In genomic region chr3:108744060-108744459, GRCm38 (mm10) we compare ENCODE assay signal across 22 mouse cellular contexts. TPM values are rescaled to one million over a fixed set of nuclear protein-coding genes. Genes with fewer than 3 reads are reported as not detected.
"Had no signal": no experiment of that assay in that cellular context is flagged by ENCODE, and none has a peak within 500 bp of the region (broad histone marks: within the 10 kb centered on the region; RNA-seq: fewer than 3 reads in every experiment).

No protein-coding gene starts in this region.

- H3K9me3 ChIP-seq: midbrain, embryonic 12.5 days; neural tube, embryonic 15.5 days had no signal

- H3K4me2 ChIP-seq: liver, embryonic 11.5 days; lung, embryonic 14.5 days; midbrain, embryonic 12.5 days; neural tube, embryonic 13.5 days; neural tube, embryonic 15.5 days had no signal

- H3K27ac ChIP-seq: liver, embryonic 14.5 days; midbrain, embryonic 12.5 days; neural tube, embryonic 13.5 days; neural tube, embryonic 15.5 days had no signal

- H3K4me3 ChIP-seq: midbrain, embryonic 12.5 days; myocyte; neural tube, embryonic 13.5 days; neural tube, embryonic 15.5 days had no signal

- H3K27me3 ChIP-seq: midbrain, embryonic 12.5 days; neural tube, embryonic 13.5 days; neural tube, embryonic 15.5 days had no signal

- ATAC-seq: midbrain, embryonic 16.5 days had no signal

- H3K36me3 ChIP-seq: midbrain, embryonic 12.5 days; neural tube, embryonic 13.5 days; neural tube, embryonic 15.5 days had no signal

- H3K9ac ChIP-seq: liver, embryonic 14.5 days; lung, embryonic 14.5 days; midbrain, embryonic 12.5 days; neural tube, embryonic 13.5 days; neural tube, embryonic 15.5 days had no signal

- H3K4me1 ChIP-seq: midbrain, embryonic 12.5 days; neural tube, embryonic 13.5 days; neural tube, embryonic 15.5 days had no signal

- DNase-seq: lung, adult 18-20 months; lung, embryonic 14.5 days; lung, postnatal 10 days; lung, postnatal 4 days; midbrain, embryonic 14.5 days; retina, postnatal 1 day; right cerebral cortex, adult 18-20 months; right cerebral cortex, postnatal 25 days; right cerebral cortex, postnatal 4 days; spleen, adult 18-20 months; thymus, adult 18-20 months; thymus, postnatal 14 days; thymus, postnatal 36 days had no signal

RNA-seq across cellular contexts. Expression of gene Aknad1, which starts 4.6 kb away (rescaled TPM):
- polyA plus RNA-seq: lung, embryonic 16.5 days; midbrain, embryonic 14.5 days; midbrain, embryonic 16.5 days; neural tube, embryonic 13.5 days; small intestine, adult 2 months had no signal
